Mouse (Mus musculus) C2C12 (cell line): ENCODE data around the gene Bbof1.
A peak's percentile ranks its signal among the peaks of the same experiment; 100 is the strongest.

Experiments used
- CEBPB ChIP-seq: IDR thresholded peaks from one replicate; pipeline ENCODE4 v1.6.1; 2011; ENCODE audit warnings: low read depth, mild to moderate bottlenecking, control low read depth, moderate library complexity
- CTCF ChIP-seq: IDR thresholded peaks from one replicate; pipeline ENCODE4 v1.5.1; 2011; ENCODE audit not compliant: control insufficient read depth, insufficient read depth, insufficient read length
- MAX ChIP-seq: IDR thresholded peaks from one replicate; pipeline ENCODE4 v1.6.1; 2011; ENCODE audit warnings: mild to moderate bottlenecking, control low read depth
- USF1 ChIP-seq: IDR thresholded peaks from one replicate; pipeline ENCODE4 v1.6.1; 2011; ENCODE audit warnings: low read depth, mild to moderate bottlenecking, control low read depth, moderate library complexity

DNA sequence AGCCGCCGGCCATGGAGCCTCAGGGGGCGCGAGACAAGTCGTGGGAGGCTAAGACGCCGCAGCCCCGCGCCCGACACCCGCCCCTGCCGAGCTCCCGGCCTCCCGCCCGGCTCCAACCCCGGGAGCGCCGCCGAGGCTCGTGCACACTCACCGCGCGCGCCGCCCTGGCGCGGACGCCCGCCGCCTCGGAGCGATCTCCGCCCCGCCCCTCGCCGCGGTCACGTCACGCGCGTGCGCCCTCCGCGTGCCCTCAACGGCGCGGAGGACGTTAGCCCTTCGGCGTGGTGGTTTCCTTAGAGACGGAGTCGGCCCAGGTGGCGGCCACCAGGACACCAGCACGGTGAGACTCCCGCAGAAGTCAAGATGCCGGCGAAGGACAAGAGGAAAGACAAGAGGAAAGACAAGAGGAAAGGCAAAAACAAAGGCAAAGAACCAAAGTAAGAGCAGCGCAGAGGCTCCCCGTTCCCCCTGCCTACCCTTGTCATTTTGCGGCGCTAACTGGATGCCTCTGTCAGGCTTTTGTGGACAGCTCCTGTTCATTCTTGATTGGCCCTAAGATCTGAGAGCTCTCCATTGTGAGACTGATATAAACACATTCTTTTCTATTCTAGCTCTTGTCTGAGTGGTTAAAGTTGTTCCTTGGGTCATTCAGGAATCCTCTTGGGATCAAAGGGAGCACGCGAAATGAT lies at the start of gene Bbof1, which contains the start of gene Entpd5:
- no peak for TF ChIP-seq CTCF
- no peak for TF ChIP-seq USF1
- TF ChIP-seq MAX = peak; percentile 73
- TF ChIP-seq CEBPB = no peak
